Mouse (Mus musculus): ENCODE results near the gene Sar1b.
"Not testable (repeated sequence)": the region's sequence is repeated elsewhere in the genome, so short reads cannot be mapped to it uniquely, and the experiment has no call there.

Gene Sar1b

GRCm38 (mm10) chr11:51763213-51763907 lies at the start of gene Sar1b, which contains the start of gene Sec24a:
Sar1b (plus strand) TSS chr11:51763687.
Sec24a (minus strand) TSS chr11:51763634.
- peak; percentile 74 for DNase-seq

DNA sequence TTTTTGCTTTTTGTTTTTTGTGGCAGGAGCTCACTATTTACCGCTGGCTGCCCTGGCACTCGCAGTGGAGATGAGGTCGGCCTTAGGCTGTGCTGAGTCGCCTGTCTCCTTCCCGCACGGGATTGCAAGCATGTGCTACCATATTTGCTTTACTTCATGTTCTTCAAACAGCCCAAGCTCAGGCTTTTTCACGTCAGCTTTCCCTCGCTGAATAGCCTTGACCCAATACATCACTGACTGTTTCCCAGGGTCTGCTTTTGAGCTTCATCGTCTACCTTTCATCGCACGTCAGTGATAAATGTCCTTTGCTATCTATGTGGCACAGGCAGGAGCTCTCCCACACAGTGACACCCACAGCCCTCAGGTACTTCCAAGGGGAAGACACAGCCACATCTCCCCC lies 42.4 kb upstream of the Sar1b start:
- no peak for DNase-seq

- DNase-seq, result no peak
Observed at GRCm38 (mm10) chr11:51732883-51733282, 30.6 kb upstream of the Sar1b start.

GRCm38 (mm10) chr11:51734218-51734617 lies 29.3 kb upstream of the Sar1b start:
- not testable (repeated sequence) for DNase-seq

DNA sequence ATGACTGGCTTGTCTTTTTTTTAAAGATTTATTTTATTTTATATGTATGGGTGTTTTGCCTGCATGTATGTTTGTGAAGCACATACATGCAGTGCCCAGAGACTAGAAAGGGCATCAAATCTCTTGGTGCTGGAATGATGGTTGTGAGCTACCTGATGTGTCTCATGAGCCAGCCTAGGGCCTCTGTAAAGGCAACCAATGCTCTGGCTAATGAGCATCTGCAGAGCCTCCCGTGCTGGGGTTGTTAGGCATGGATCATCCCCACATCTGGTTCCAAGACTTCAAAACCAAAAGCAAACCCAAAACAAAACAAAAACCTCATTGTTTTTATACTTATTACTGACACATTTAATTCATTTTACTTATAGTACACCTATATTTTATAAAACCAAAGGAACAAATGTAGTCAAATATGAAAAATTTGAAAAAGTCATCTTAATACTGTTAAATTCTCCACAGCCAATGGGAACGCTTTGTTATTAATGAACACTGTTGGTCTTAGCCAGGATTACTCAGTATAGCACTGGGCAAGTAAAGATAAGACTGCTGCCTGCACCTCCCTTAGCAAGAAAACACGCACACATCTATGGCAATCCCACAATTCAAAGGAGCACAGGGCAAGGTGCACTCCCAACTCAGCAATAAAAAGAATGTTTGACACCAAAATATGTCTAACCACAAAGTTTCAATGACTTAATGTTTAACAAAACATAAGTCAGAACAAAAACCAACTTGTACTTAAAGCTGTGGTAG lies 24.7 kb upstream of the Sar1b start:
- no peak for DNase-seq

- DNase-seq, result no peak
Observed at GRCm38 (mm10) chr11:51740701-51741100, 22.8 kb upstream of the Sar1b start.

GRCm38 (mm10) chr11:51746096-51746495 lies 17.4 kb upstream of the Sar1b start:
- DNase-seq, result no peak

DNA sequence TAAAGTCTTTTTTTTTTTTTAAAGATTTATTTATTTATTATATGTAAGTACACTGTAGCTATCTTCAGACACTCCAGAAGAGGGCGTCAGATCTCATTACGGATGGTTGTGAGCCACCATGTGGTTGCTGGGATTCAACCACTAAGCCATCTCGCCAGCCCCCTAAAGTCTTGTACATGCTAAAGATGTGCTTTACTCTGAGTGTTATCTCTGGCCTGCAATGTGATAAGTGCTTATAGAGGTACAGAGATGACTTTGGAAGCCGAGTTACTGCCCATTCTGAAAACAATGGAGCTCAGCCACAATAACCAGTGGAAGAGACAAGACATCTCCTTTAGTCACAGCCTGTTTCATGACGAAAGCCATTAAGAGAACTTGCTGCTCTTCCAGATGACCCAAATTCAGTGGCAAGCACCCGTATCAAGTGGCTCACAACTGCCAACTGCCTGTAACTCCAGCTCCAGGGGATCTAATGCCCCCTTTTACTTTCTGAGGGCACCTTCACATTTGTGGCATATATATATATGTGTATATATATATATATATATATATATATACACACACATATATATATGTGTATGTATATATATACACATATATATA lies 11.8 kb upstream of the Sar1b start:
- not testable (repeated sequence) for DNase-seq

- DNase-seq, result no peak
Observed at GRCm38 (mm10) chr11:51755621-51756311, 7.7 kb upstream of the Sar1b start.

GRCm38 (mm10) chr11:51756352-51756771 lies 7.1 kb upstream of the Sar1b start:
- DNase-seq, result peak; percentile 90

DNA sequence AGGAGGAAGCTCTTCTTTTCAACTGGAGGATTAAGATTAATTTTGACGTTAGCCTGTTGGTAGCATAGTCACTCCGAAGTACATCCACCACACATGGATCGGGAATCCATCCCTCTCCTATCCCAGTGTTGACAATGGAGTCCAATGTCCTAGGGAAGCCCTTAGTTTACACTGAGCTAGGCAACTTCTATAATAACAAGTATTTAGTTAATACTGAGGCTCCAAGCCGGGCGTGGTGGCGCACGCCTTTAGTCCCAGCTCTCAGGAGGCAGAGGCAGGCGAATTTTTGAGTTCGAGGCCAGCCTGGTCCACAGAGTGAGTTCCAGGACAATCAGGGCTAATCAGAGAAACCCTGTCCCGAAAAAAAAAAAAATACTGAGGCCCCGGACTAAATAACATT lies 6.5 kb upstream of the Sar1b start:
- peak; percentile 14 for DNase-seq

DNA sequence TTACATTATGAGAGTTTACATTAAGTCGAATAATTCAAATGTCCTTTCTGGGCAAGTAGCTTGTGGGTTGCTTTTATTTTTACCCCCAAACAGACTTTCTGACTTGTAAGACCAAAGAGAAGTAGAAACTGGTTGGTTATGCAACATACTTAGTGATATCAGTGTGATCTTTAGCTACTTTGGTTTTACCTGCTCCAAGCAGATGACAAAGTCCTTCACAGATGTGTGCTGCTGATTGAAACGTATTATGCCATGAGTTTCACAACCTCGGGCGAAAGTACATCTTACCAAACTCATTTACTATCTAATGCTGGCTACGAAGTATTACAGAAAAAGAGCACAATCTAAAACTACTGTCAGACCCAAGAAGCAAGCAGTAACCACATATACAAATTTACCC lies 5.9 kb upstream of the Sar1b start:
- DNase-seq, result no peak

DNA sequence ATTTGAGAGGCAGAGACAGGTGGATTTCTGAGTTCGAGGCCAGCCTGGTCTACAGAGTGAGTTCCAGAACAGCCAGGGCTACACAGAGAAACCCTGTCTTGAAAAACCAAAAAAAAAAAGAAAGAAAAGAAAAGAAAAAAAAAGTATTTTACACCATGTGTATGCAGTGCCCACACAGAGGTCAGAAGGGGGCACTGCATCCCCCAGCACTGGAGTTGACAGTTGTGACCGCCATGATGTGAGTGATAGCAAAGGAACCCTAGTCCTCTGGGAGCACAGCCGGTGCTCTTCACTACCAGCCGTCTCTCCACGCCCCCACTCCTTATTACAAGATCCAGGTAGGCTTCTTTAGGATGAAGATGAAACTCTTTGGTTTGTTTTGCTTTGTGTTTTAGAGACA lies 5.3 kb upstream of the Sar1b start:
- not testable (repeated sequence) for DNase-seq

DNA sequence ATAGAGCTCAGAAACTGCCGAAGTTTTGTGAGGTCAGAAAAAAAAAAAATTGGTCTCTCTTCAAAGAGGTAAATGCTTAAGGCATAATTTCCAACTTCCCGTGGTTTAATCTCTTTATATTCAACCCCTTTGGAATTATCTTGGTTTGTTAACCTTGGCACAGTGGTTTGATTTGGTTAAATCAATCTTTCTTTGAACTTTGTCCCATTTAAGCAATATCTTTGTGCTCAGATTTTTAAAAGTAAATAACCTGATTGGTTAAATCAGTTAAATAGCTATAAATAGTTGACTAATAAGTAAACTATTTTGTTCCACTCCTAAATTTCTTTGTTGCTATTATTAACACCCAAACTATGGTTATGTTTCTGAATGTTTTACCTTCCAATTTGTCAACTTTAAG lies 4.2 kb upstream of the Sar1b start:
- DNase-seq, result no peak

DNA sequence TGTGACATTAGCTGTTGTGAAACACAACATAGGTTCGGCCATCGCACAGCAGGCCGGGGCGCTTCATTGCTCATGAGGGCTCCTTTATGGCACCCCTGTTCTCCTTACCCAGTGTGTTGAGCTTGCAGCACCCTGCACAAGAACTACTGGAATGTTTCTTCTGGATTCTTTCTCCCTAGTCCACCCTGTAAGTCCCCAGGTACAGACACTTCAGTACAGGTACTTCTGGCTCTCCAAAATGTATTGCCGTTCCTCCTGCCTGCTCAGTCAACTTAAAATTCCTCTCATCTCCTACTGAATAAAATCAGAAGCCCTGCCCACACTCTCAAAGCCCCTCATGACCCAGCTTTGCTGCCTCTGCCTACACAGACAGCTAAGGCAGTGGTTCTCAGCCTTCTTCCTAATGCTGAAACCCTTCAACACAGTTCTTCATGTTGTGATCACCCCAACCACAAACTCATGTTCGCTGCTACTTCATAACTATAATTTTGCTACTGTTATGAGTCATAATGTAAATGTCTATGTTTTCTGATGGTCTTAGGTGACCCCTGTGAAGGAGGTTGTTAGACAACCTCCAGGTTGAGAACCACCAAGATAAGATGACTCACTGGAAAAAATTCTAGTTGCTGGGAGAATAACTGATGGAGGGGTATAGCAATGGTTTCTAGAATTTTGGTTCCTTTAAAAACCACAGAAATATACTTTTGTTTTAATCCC lies 3.4 kb upstream of the Sar1b start:
- no peak for DNase-seq

GRCm38 (mm10) chr11:51761241-51761640 lies 2.2 kb upstream of the Sar1b start:
- DNase-seq, result no peak

- no peak for DNase-seq
Observed at GRCm38 (mm10) chr11:51763955-51764354, 468 bp downstream of the Sar1b start.

GRCm38 (mm10) chr11:51764816-51765215 lies 1.3 kb downstream of the Sar1b start:
- DNase-seq, result no peak

GRCm38 (mm10) chr11:51767579-51768220 lies 4.2 kb downstream of the Sar1b start:
- DNase-seq, result no peak

DNA sequence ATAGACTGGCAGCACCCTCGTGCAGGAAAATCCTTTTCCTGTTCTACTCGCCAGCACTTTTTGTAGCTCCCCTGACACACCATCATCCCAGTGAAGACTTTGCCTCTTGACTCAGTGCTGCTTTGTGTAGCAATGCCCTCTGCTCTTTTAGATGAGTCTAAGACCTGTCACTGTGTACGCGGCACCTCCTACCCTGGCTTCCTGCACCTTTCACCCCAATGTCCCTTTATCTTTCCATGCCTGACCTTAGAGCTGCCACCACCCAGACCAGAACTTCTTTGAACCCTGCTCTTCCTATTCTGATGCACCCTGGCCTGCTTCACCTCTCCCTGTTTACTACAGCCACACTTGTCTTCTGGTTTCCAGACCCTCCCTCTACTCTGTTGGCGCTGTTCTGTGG lies 4.8 kb downstream of the Sar1b start:
- no peak for DNase-seq

- DNase-seq, result no peak
Observed at GRCm38 (mm10) chr11:51775507-51775906, 12.0 kb downstream of the Sar1b start.

GRCm38 (mm10) chr11:51777478-51777877 lies 14.0 kb downstream of the Sar1b start:
- DNase-seq, result no peak
